Mouse (Mus musculus) embryonic fibroblast, embryonic 13.5 days (primary cell): ENCODE measurements at regions not wholly inside any gene's neighbourhood (a gene's known extent, or its start where the extent isn't known, plus 50 kb on each side); places are given as distances from the start of the nearest gene placed in this dataset.

Experiments
- CTCF ChIP-seq: IDR thresholded peaks from 2 replicates; pipeline ENCODE4 v1.5.1; 2011; ENCODE audit warnings: mild to moderate bottlenecking, control low read depth, low read length, moderate library complexity, borderline replicate concordance; ENCODE audit not compliant: insufficient read depth
- POLR2A ChIP-seq: IDR thresholded peaks from 2 replicates; pipeline ENCODE4 v1.6.1; 2011; ENCODE audit warnings: low read depth, mild to moderate bottlenecking, control low read depth, low read length, moderate library complexity

DNA sequence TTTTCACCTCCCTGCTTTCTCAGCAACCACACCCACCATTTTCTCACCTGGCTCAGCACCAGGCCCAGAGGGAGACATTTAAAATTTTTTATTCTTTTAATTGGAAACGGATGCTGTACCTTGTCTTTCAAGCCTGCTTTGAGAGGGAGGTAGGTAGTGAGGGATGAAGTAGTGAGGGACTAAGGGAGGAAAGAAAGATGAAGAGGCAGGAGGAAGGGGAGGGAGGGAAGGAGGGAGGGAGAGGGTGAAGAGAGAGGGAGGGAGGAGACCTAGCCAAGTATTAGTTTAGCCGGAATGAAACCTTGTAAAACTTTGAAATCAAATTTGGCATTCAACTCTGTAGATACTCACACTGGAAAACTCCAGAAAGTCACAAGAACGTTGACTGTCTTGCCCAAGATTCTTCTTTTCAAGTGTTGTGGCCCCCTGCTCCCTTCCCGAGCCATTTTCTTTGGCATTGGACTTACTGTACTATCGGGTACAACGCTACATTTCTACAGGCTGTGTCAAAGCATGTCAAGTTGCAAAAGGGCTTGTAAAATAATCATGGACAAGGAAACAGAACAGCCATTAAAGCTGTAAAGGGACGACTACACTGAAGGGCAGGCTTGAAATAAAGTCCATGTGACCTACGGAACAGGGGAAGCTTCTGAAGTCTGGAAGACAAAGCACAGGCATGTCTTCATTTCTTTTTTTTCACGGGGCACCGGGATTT, 320.9 kb upstream of the Mpdz start:
- TF ChIP-seq POLR2A (no peak), CTCF (no peak)
